Mouse (Mus musculus) granulocyte monocyte progenitor cell, adult 5-6 weeks (primary cell): ENCODE data around the gene Mpnd. TPM values are rescaled to one million over a fixed set of nuclear protein-coding genes. Genes with fewer than 3 reads are reported as not detected.

ENCODE experiments used
- ATAC-seq: replicated peaks from 2 replicates; pipeline ENCODE4 v1.8.0; 2016; ENCODE audit warnings: mild to moderate bottlenecking, moderate TSS enrichment, inconsistent platforms; ENCODE audit not compliant: poor library complexity, severe bottlenecking
- total RNA-seq, 2 experiments: library from RNA; stranded (forward) in 1 of 2; stranded (reverse) in 1 of 2; fragments of 200-712, 200-1000 nt in 1 of 2; fragments of >200 nt in 1 of 2; fragmentation: Nextera tagmentation in 1 of 2; gene quantifications; 2 replicates each; pipeline ENCODE4 v1.2.3; 2014 to 2017

Mpnd gene
- total RNA-seq (2014; fragmentation: Nextera tagmentation) (22.0 and 30.8 TPM in 2 replicates), total RNA-seq (2017) (45.8 and 62.2 TPM in 2 replicates)

GRCm38 (mm10) chr17:56005415-56006061 is at the start of gene Mpnd, which contains the start of gene Stap2:
Gene Mpnd, plus strand, starts transcription at chr17:56005711.
Gene Stap2, minus strand, starts transcription at chr17:56005584.
- no peak for ATAC-seq

DNA sequence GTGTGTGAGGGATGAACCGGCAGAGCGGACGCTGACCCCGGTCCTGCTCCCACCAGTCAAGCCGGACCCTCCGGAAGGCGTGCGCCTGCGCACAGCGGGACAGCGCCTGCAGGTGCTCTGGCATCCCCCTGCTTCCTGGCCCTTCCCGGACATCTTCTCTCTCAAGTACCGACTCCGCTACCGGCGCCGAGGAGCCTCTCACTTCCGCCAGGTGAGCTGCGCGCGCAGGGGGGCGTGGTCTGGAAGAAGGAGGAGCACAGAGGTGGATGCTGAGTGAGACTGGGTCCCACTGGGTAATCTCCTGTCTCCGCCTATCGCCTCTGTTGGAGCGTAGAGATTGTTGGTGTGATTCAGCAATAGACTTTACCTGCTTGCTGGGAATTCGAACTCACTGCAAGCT is 49.4 kb upstream of the Mpnd start:
- no peak for ATAC-seq

GRCm38 (mm10) chr17:55956591-55956990 is 48.9 kb upstream of the Mpnd start:
- no peak for ATAC-seq

GRCm38 (mm10) chr17:55957168-55957567 is 48.3 kb upstream of the Mpnd start:
- ATAC-seq = peak; percentile 29

DNA sequence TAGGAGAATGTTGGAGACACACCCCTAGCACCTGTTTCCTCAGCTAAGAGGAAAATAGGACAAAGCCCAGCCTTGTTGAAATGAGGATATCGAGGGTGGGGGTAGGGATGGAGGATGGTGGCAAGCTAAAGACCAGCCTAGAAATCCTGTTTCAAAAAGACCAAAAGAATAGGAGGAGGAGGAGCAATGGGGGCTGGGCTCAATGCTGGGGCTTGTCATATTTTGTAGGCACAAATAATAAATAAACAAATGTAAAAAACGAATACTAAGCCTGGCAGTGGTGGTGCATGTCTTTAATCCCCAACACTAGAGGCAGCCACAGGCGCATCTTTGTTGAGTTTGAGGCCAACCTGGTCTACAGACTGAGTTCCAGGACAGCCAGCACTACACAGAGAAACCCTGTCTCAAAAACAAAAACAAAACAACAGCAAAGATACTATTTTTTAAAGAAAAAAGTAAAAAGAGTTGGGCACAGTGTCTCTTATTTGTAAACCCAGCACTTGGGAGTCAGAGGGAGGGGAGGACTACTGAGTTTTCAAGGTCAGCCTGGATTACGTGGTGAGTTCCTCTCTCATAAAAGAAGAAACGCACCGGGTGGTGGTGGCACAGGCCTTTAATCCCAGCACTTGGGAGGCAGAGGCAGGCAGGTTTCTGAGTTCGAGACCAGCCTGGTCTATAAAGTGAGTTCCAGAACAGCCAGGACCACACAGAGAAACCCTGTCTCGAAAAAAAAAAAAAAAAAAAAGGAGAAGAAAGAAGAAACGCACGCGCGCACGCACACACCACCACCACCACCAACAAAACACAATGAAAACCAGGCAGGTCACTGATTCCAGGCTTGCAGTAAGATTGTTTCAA is 47.6 kb upstream of the Mpnd start:
- ATAC-seq = no peak

DNA sequence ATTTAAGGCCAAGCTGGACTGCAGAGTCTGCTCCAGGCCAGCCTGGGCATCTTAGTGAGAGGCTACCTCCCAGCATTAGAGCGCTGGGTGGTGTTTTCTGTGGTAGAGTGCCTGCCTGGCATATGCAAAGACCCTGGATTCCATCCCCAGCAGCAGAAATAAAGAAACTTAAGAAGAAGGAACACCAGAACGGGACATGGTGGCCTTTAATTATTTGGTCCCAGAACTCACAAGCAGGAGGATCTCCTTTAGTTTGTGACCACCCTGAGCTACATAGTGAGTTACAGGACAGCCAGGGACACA is 47.0 kb upstream of the Mpnd start:
- no peak for ATAC-seq

DNA sequence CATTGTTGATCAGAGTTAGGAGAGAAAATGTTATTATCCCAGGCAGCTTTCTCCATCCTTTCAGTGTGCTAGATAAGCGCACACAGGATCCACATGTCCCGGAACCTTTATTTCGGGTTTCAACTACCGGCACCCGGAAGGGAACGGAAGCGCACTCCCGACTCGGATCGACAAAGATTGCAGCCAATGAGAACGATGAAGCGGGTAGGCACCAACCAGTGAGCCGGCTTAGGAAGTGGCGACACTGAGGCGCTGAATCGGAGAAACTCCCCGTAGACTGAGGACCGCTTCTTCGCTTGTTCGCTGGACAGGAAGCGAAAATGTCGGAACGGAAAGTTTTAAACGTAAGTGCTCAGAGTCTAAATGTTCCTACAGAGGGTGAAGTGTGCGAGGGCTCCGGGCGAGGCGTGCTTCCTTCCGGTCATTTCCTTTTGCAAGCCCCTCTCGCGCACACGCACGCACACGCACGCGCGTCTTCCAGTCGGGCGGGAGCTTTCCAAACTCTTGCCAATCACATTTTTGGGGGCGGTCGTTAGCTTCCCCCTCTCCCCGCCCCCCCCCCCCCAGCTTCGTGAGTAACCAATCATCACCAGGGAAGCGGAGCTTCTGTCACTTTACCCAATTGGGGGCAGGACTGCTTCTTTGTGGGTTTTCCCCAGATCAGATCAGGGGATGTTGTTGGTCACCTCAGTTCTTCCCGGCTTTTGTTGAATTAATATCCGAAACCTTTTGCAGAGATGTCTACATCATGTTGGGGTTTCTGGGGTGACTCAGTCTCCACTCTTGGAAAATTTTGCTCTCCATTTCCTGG is 46.4 kb upstream of the Mpnd start, which contains the start of gene Yju2:
Yju2 (plus strand) TSS at position 182 of the 811 bp plus-strand sequence.
- ATAC-seq = peak; percentile 69

DNA sequence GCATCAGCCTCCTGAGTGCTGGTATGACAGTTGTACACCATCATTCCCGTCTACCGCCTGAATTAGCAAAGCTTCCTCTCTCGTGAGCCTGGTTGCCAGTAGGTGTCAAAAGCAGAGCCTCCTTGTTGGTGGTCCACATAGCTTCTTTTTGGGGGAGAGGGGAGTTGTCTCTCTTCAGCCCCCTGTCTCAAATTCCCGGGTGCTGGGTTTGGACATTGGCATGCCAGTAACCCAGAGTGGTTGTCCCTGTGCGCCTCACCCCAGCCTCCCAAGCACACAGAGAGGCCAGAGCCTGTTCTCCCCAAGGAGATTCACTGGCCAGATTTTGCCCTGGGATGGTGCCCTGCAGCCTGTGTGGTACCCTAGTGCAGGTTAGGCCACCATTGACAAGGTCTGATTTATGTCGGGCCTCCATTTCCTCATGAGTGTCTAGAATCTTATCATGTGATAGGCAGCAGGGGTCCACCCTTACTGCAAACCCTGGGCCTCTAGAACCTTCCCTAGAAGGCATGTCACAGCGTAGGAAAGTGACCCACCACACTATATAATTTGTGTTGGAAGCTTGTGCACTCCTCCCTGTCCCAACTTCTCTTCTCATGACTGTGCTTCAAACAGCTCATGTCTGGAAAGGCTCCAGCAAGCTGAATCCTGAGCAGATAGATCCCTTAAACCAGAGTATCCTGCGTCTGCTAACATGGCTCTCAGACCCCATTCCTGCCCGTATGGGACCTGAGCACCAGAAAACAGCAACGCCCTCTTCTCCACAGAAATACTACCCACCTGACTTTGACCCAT is 45.4 kb upstream of the Mpnd start:
- ATAC-seq = no peak

- no peak for ATAC-seq
These were observed 44.7 kb upstream of the Mpnd start for GRCm38 (mm10) chr17:55960791-55961190.

- ATAC-seq = no peak
These were observed 43.9 kb upstream of the Mpnd start for GRCm38 (mm10) chr17:55961631-55962030.

DNA sequence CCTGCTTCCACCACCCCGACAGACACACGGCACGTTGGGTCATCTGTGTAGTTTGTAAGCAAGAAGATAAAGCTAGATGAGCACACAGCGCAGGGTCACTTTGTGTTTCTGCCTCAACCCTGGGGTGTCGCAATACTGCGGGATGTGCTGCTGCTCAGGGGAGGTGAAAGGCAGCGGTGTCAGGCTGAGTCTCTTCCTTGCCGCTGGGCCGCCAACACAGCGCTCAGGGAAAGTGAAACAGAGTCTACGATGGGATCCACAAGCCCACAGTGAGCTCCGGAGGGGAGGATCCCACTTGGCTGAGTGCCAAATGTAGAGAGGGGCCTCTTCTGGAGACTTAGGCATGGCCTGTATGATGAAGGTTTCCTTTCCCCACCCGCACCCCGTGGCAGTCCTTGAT is 42.3 kb upstream of the Mpnd start:
- peak; percentile 61 for ATAC-seq

- ATAC-seq = no peak
These were observed 41.0 kb upstream of the Mpnd start for GRCm38 (mm10) chr17:55964496-55964895.

DNA sequence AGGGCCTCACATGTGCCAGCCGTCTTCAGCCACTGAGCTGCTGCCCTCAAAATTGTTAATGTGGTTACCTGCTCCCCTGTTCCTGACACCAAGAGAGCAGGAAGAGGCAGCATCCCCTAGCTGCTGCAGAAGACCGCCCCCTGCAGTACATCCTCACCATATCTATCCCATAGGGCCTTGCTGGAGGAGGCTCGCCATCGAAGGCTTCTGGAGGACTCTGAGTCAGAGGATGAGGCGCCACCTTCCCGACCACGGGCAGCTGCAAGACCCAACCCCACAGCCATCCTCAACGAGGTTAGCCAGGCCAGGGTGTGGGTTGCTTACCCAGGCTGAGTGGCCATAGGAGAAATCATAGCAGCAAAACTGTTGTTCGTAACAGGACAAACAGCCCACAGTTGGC is 40.5 kb upstream of the Mpnd start:
- ATAC-seq = no peak

GRCm38 (mm10) chr17:55967186-55967585 is 38.3 kb upstream of the Mpnd start:
- ATAC-seq = no peak

DNA sequence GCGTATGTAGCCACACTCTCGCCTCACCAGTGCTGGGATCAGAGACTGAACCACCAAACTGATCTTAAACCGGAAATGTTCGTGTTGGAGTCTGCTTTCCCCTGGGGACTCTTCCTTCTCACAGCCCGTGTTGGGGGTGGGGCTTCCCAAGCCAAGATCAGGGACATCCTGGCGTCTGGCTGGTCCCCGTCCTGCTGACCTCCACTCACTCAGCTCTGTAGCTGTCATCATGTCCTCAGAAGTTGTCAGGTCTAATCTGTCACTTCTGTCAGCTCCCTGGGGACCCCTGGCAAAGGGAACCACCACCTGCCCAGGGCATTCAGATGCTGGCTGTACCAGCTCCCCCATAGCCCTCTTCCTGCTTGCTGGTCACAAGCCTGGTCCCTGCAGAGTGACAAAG is 37.3 kb upstream of the Mpnd start:
- no peak for ATAC-seq

GRCm38 (mm10) chr17:55969560-55969959 is 36.0 kb upstream of the Mpnd start:
- ATAC-seq = no peak

- ATAC-seq = peak; percentile 47
These were observed 35.3 kb upstream of the Mpnd start, which contains the start of gene Shd for GRCm38 (mm10) chr17:55969966-55970891. Gene Shd, plus strand, starts transcription at chr17:55970467.

GRCm38 (mm10) chr17:55971453-55971852 is 34.1 kb upstream of the Mpnd start:
- ATAC-seq = 0 out of 2 replicates have a peak, but pooled peaks have one; percentile 3
